Mouse (Mus musculus) olfactory bulb, adult 2 months (tissue): ENCODE measurements around the gene Zwilch.
"Not testable (repeated sequence)": the region's sequence is repeated elsewhere in the genome, so short reads cannot be mapped to it uniquely, and the experiment has no call there.

ENCODE experiments used
- CTCF ChIP-seq: fragments of 200-500 bp; IDR thresholded peaks from 2 replicates; pipeline ENCODE4 v1.5.1; 2012; ENCODE audit warnings: low read depth, mild to moderate bottlenecking, low read length, moderate library complexity; ENCODE audit not compliant: insufficient read depth
- POLR2A ChIP-seq: fragments of 200-500 bp; IDR thresholded peaks from 2 replicates; pipeline ENCODE4 v1.6.1; 2012; ENCODE audit warnings: mild to moderate bottlenecking, low read depth, low read length, moderate library complexity; ENCODE audit not compliant: insufficient read depth

DNA sequence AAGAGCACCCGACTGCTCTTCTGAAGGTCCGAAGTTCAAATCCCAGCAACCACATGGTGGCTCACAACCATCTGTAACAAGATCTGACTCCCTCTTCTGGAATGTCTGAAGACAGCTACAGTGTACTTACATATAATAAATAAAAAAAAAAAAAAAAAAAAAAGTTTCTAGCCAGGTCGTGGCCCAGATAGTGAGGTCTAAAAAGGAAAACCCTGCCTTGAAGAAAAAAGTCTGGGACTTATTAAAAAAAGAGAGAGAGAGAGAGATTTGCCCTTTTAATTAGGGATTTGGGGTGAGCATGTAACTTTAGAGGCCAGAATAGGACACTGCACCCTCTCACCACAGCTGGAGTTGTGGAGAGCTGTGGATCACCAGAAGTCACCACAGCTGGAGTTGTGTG lies 2.9 kb downstream of the Zwilch start:
- not testable (repeated sequence) for TF ChIP-seq POLR2A, CTCF
